Mouse (Mus musculus) intestine, embryonic 15.5 days (tissue): ENCODE measurements at regions not wholly inside any gene's neighbourhood (a gene's known extent, or its start where the extent isn't known, plus 50 kb on each side); places are given as distances from the start of the nearest gene placed in this dataset.

ENCODE experiments used
- ATAC-seq: fragments of 200-750 bp; cut with Nextera tagmentation; 2 replicates; pipeline ENCODE4 v1.8.0; 2017; ENCODE audit warnings: moderate TSS enrichment, moderate library complexity
- H3K27ac ChIP-seq: fragments of 300-500 bp; sonication (generic); 2 replicates; pipeline ENCODE4 v1.5.1; 2015; ENCODE audit warnings: mild to moderate bottlenecking, inconsistent platforms
- H3K27me3 ChIP-seq: fragments of 300-500 bp; sonication (generic); replicated peaks from 2 replicates; pipeline ENCODE4 v1.6.1; 2015; ENCODE audit warnings: inconsistent platforms
- H3K36me3 ChIP-seq: fragments of 300-500 bp; sonication (generic); 2 replicates; pipeline ENCODE4 v1.6.1; 2015; ENCODE audit warnings: inconsistent platforms
- H3K4me1 ChIP-seq: fragments of 300-500 bp; sonication (generic); replicated peaks from 2 replicates; pipeline ENCODE4 v1.6.1; 2015; ENCODE audit warnings: inconsistent platforms
- H3K4me2 ChIP-seq: fragments of 300-500 bp; sonication (generic); replicated peaks from 2 replicates; pipeline ENCODE4 v1.6.1; 2015; ENCODE audit warnings: mild to moderate bottlenecking, inconsistent platforms
- H3K4me3 ChIP-seq: fragments of 300-500 bp; sonication (generic); replicated peaks from 2 replicates; pipeline ENCODE4 v1.5.1; 2015; ENCODE audit warnings: inconsistent platforms
- H3K9ac ChIP-seq: fragments of 300-500 bp; sonication (generic); 2 replicates; pipeline ENCODE4 v1.6.1; 2015; ENCODE audit warnings: inconsistent platforms
- H3K9me3 ChIP-seq: fragments of 300-500 bp; sonication (generic); 2 replicates; pipeline ENCODE4 v1.6.1; 2016; ENCODE audit warnings: inconsistent platforms
- WGBS: fragments of 180-500 bp; shearing (Covaris S2); methylation state at CpG from one replicate; pipeline ENCODE4 v1.1.7; 2015; 5-methylcytosine and 5-hydroxymethylcytosine counted together

DNA sequence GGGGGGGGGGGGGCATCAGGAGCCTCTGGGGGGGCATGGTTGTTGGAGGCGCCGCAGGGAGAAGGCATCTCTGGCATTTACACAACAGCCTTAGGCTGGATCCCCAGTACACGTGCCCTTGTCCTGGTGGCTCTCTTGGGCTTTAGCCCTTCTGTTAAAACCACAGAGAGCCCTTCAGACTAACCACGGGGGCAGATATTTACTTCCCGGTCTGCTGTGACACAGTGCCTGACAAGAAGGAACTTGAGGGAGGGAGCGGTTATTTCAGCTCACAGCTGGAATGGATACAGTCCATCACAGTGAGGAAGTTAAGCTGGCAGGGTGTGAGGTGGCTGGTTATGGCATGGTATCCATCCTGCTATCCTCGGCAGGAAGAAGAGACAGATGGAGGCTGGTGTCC, 71.0 kb upstream of the Gm11733 start:
- H3K4me1 ChIP-seq, result peaks cover 27% of the 10 kb centered on the region
- ATAC-seq, result no peak
- H3K9ac ChIP-seq, result no peak overlapping the region
- no peak overlapping the region for H3K27ac ChIP-seq
- no peak overlapping the region for H3K4me3 ChIP-seq
- H3K4me2 ChIP-seq, result no peak overlapping the region
- H3K27me3 ChIP-seq, result peaks cover 33% of the 10 kb centered on the region
- 29% methylated on average over 7 of the region's 7 CpGs for WGBS
- H3K9me3 ChIP-seq, result no peaks in the 10 kb centered on the region
- no peaks in the 10 kb centered on the region for H3K36me3 ChIP-seq

DNA sequence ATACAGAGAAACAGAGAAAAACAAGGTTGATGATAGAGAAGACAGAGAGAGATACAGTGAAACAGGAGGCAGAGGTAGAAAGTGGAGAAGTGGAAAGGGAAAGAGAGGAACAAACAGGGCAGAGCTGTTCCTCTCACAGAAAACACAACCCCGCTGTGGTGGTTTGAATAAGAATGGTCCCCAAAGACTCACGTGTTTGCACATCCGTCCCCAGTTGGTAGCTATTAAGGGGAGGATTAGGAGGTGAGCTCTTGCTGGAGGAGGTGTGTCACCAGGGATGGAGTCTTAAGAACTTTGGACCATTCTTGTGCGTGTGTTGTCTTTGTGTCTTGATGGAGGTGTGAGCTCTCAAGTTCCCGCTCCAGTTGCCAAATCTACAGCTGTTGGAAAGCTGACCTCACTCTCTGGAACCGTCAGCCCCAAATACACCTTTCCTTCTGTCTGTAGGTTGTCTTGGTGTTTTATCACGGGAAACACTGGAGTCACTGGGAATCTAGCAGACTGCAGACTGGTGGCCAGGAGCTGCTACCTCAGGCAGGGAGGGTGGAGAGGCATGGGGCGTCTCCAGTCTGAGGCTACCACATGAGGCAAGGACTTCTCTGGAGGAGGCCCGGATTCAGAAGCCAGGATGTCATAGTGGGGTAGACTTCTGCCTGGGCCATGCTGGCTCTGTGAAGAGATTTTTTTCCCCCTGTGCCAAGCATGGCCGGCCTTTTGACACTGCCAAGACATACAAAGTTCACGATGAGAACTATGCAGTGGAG, 70.0 kb upstream of the Gm11733 start:
- Histone ChIP-seq H3K27me3 (peaks cover 24% of the 10 kb centered on the region), H3K36me3 (no peaks in the 10 kb centered on the region), H3K9me3 (no peaks in the 10 kb centered on the region), H3K27ac (no peak overlapping the region), H3K9ac (no peak overlapping the region), H3K4me1 (peaks cover 26% of the 10 kb centered on the region), H3K4me2 (peak overlapping the region; percentile 78; the same call in 1 of the 2 replicates), H3K4me3 (no peak overlapping the region)
- 28% methylated on average over 11 of the region's 11 CpGs for WGBS
- no peak for ATAC-seq

DNA sequence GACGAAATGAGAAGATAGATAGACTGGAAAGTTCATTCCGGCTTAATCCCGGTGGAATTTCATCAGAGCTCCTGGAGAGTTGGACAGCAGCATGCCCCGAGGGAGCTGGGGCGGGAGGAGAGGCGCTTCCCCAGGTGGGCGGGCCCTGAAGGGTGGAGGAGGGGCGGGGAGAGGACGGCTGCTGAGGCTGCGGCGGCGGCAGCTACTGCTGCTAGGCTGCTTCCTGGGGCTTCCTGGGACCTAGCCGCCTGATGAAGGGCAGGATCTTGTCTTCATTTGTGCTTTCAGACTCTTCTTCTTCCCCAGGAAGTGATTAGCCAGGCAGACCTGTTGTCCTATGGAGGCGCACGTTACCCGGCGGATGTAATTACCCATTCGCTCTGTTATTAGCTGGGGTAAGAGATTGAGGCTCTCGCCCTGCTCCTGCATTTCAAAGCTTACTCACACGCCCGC, 69.3 kb upstream of the Gm11733 start:
- ATAC-seq, result peak; percentile 72
- WGBS, result under 1% methylated on average over 21 of the region's 21 CpGs
- peak overlapping the region; percentile 33 for H3K4me3 ChIP-seq
- H3K27ac ChIP-seq, result no peak overlapping the region
- peaks cover 26% of the 10 kb centered on the region for H3K4me1 ChIP-seq
- H3K9ac ChIP-seq, result peak overlapping the region; percentile 17; the same call in 1 of the 2 replicates
- H3K27me3 ChIP-seq, result peaks cover 20% of the 10 kb centered on the region
- peak overlapping the region; percentile 78 for H3K4me2 ChIP-seq
- H3K9me3 ChIP-seq, result no peaks in the 10 kb centered on the region
- H3K36me3 ChIP-seq, result no peaks in the 10 kb centered on the region

DNA sequence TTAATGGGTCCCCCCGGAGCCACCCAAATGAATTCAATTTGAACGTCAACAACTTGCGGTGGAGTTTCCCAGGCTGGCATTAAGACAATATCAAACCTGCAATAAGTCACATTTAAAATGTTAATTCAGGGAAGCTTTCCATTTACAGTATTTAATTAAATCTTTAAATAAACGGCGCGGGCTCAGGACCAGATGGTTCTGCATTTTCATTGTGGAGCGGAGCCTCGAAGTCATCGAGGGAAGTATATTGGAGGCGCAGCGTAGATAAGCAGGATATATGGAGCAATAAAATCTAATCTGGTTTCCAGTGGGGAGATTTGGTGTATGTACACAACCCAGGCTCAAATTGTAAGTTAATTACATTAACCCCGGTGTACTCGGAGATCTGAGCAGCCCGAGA, 68.7 kb upstream of the Gm11733 start:
- H3K4me2 ChIP-seq, result peak overlapping the region; percentile 78
- no peak overlapping the region for H3K4me3 ChIP-seq
- no peak overlapping the region for H3K9ac ChIP-seq
- H3K4me1 ChIP-seq, result peaks cover 29% of the 10 kb centered on the region
- ATAC-seq, result 0 out of 2 replicates have a peak, but pooled peaks have one; percentile 32
- no peaks in the 10 kb centered on the region for H3K36me3 ChIP-seq
- no peak overlapping the region for H3K27ac ChIP-seq
- H3K9me3 ChIP-seq, result no peaks in the 10 kb centered on the region
- 1% methylated on average over 14 of the region's 14 CpGs for WGBS
- H3K27me3 ChIP-seq, result peaks cover 15% of the 10 kb centered on the region

DNA sequence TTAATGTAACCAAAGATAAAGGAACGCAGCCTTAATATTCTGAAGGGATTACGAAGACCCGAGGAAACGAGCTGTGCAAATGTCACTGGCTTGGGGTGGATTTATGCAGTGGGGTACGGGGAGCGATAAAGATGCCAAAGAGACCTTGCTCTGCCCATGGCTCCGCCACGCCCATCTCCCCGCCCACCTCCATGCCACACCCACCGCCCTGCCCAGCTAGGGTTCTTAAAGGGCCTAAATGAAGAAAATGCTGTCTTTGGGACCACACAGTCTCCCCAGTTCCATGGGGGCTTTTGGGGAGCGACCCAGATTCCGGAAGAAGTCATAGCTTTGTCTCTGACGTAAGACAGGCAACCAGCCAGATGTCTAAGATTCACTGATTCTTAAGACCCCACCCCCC, 68.2 kb upstream of the Gm11733 start:
- Histone ChIP-seq H3K9me3 (no peaks in the 10 kb centered on the region), H3K27ac (no peak overlapping the region), H3K4me1 (peaks cover 29% of the 10 kb centered on the region), H3K36me3 (no peaks in the 10 kb centered on the region), H3K4me2 (peak overlapping the region; percentile 78), H3K27me3 (peaks cover 15% of the 10 kb centered on the region), H3K4me3 (no peak overlapping the region), H3K9ac (no peak overlapping the region)
- ATAC-seq, result peak; percentile 46; the same call in 1 of the 2 replicates
- 7% methylated on average over 13 of the region's 13 CpGs for WGBS

DNA sequence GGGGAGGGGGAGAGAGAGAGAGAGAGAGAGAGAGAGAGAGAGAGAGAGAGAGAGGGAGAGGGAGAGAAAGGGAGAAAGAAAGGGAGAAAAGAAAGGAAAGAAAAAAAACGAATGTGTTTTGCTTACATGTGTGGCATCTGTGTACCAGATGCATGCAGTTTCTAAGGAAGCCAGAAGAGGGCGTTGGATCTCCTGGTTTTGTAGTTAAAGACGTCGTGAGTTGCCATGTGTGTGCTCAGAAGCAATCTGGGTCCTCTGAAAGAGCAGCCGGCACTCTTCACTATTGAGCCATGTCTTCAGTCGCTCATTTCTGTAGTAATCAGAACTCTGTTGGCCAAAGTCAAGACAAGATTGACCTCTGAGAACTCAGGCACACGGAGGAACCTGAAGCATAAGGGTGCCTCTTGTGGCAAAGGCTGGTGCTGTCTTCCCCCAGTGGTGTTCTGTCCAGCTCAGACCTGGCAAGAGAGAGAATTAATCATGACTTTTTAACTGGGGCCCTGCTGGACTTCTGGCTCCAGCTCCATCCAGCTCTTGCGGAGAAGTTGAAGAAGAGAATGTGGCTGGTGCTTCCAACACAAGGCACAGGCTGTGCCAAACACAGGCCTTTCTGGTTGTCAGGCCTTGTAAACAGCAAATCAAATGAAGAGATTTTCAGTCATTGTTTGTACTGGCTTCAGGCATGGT, 67.0 kb upstream of the Gm11733 start:
- no peak overlapping the region for H3K9ac ChIP-seq
- H3K27me3 ChIP-seq, result peaks cover 15% of the 10 kb centered on the region
- 64% methylated on average over 8 of the region's 8 CpGs for WGBS
- no peak overlapping the region for H3K4me3 ChIP-seq
- peaks cover 29% of the 10 kb centered on the region for H3K4me1 ChIP-seq
- H3K27ac ChIP-seq, result no peak overlapping the region
- ATAC-seq, result no peak
- H3K36me3 ChIP-seq, result no peaks in the 10 kb centered on the region
- no peak overlapping the region for H3K4me2 ChIP-seq
- H3K9me3 ChIP-seq, result no peaks in the 10 kb centered on the region

DNA sequence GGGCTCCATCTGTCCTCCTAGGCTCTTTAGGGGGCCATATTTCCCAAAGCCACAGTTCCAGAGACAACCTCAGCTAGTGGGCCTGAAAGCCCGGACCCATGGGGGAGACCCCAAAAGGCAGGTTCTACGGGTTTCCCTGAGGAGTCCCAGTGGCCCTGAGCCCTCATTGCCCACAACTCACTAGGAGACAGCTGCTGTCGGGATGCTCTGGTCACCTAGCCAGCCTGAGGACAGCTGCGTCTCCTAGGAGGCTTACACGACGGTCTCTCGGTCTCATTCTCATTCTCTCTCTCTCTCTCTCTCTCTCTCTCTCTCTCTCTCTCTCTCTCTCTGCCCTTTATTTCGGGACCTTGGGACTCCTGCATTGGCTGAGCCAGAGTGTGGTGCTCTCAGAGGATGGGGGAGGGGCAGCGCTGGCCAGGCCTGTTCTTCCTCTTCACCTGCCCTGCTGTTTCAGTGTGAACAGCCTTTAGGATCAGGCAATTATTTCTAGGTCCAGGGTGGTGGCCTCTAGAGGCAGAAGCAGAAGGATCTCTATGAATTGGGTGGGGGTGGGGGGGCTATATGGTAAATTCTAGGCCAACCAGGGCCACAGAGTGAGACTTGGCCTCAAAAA, 66.1 kb upstream of the Gm11733 start:
- Histone ChIP-seq H3K4me3 (no peak overlapping the region), H3K9ac (no peak overlapping the region), H3K4me2 (no peak overlapping the region), H3K27me3 (peaks cover 15% of the 10 kb centered on the region), H3K36me3 (no peaks in the 10 kb centered on the region), H3K4me1 (peaks cover 29% of the 10 kb centered on the region), H3K27ac (no peak overlapping the region), H3K9me3 (no peaks in the 10 kb centered on the region)
- 60% methylated on average over 9 of the region's 9 CpGs for WGBS
- no peak for ATAC-seq

DNA sequence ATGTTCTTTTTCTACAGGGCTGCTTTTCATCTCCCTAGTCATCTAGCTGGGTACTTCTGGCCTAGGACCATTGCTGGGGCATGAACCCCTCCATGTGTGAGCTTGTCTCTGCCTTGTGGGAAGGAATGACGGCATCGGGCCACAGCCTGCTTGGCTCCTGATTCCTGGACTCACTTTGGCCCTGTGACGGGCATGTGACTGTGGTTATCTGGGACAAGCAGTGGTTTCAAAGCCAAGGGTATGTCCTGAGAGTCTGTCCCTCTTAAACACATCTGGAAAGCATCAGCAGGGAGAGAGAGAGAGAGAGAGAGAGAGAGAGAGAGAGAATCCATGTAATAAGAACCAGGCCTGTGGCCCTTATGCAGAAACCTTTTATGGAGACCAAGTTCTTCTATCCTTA, 65.2 kb upstream of the Gm11733 start:
- WGBS, result 70% methylated on average over 3 of the region's 3 CpGs
- H3K9me3 ChIP-seq, result no peaks in the 10 kb centered on the region
- H3K36me3 ChIP-seq, result no peaks in the 10 kb centered on the region
- H3K4me2 ChIP-seq, result no peak overlapping the region
- H3K4me1 ChIP-seq, result peaks cover 29% of the 10 kb centered on the region
- no peak overlapping the region for H3K9ac ChIP-seq
- H3K27ac ChIP-seq, result no peak overlapping the region
- peaks cover 9% of the 10 kb centered on the region for H3K27me3 ChIP-seq
- H3K4me3 ChIP-seq, result no peak overlapping the region
- no peak for ATAC-seq

DNA sequence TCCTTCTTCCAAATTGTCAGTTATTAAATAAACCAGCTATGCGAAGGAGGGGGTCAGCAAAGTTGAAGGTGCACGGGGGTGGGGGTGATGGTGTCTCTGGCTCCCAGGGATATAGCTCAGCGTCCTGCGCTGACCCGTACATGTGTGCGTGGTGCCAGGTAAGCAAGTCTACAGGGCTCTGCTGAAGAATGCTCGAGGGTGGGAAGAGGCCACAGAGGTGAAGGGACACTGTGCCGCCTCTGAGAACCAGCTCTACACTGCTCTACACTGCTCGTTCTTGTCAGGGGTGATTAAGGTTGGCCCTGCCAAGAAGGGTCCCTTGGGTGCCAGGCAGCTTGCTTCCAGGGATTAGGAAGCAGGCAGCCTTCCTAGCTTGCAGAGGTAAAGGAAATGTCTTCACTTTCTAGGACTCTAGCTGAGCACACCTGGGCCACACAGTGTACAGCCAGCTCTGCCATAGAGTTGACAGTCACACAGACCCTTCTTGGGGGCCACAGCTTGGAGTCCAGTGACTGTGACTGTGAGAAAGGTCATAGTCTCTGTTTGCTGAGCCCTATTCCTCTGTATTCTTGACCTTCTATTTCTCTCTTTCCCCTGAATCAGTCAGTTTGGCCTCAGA, 64.7 kb upstream of the Gm11733 start:
- no peaks in the 10 kb centered on the region for H3K36me3 ChIP-seq

DNA sequence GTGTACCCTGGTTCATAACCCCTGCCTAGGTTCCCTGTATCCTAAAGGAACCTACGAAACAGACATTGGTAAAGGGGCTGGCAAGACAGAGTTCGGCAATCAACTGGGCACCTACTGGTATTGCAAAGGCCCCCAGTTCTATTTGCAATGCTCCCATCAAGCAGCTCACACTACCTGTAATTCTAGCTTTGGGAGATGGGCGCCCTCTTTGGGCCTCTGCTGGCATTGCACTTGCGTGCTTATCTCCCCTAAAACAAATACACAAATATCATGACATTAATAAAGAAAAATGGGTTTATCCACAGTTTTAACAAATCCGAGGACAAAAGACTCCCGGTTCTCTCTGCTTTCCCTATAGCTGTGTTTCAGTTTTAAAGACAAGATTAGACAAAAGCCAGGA, 61.5 kb upstream of the Gm11733 start:
- Histone ChIP-seq H3K9ac (no peak overlapping the region), H3K27me3 (no peaks in the 10 kb centered on the region), H3K4me3 (no peak overlapping the region), H3K36me3 (no peaks in the 10 kb centered on the region), H3K4me1 (peaks cover 16% of the 10 kb centered on the region), H3K9me3 (no peaks in the 10 kb centered on the region), H3K27ac (no peak overlapping the region), H3K4me2 (no peak overlapping the region)
- 84% methylated on average over 6 of the region's 6 CpGs for WGBS
- ATAC-seq, result no peak

More for the DNA sequence above, 64.7 kb upstream of the Gm11733 start:
- no peak overlapping the region for H3K4me3 ChIP-seq
- H3K9ac ChIP-seq, result no peak overlapping the region
- H3K27me3 ChIP-seq, result peaks cover 4% of the 10 kb centered on the region
- no peak for ATAC-seq
- H3K9me3 ChIP-seq, result no peaks in the 10 kb centered on the region
- H3K4me1 ChIP-seq, result peaks cover 25% of the 10 kb centered on the region
- no peak overlapping the region; the same call in 1 of the 2 replicates for H3K4me2 ChIP-seq
- 68% methylated on average over 9 of the region's 9 CpGs for WGBS
- H3K27ac ChIP-seq, result no peak overlapping the region

DNA sequence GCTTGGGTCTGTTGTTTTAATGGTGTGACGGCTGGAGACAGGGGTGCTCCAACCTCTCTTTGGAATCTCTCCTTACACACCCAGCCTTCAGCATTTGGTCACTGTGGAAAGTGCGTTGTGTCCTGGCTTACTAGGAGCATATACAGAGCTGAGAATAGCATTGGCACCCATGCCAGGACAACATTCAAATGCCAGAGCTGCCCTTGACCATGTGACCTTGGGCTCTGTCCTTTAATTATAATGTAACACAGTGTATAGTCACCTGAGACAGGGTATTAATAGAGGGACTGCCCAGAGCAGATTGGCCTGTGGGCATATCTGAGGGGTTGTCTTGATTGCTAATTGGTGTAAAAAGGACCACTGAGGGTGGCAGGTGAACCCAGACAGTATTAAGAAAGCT, 60.7 kb upstream of the Gm11733 start:
- Histone ChIP-seq H3K4me2 (no peak overlapping the region), H3K9me3 (no peaks in the 10 kb centered on the region), H3K9ac (no peak overlapping the region), H3K4me3 (no peak overlapping the region), H3K4me1 (peaks cover 16% of the 10 kb centered on the region), H3K27ac (no peak overlapping the region), H3K36me3 (no peaks in the 10 kb centered on the region), H3K27me3 (no peaks in the 10 kb centered on the region)
- no peak for ATAC-seq
- WGBS, result 88% methylated on average over 2 of the region's 2 CpGs

DNA sequence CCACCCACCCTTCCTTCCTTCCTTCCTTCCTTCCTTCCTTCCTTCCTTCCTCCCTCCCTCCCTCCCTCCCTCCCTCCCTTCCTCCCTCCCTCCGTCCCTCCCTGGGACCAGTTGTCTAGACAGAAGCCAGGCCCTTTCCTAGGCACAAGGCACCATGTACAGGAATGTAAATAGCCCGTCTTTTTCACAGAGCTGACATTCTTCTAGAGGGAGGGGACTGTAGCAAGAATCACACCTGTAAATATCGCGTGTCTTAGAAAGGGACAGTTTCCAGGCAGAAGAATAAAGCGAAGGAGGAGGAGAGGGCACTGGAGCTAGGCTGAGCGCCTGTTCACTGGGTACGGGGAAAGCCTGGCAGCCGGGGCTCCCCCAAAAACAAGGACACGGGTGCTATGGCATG, 58.7 kb upstream of the Gm11733 start:
- Histone ChIP-seq H3K27me3 (no peaks in the 10 kb centered on the region), H3K9me3 (no peaks in the 10 kb centered on the region), H3K4me2 (peak overlapping the region; percentile 1), H3K27ac (no peak overlapping the region), H3K9ac (no peak overlapping the region), H3K4me1 (0 out of 2 replicates have a peak, but pooled peaks cover 5% of the 10 kb centered on the region), H3K4me3 (no peak overlapping the region), H3K36me3 (no peaks in the 10 kb centered on the region)
- peak; percentile 48 for ATAC-seq
- WGBS, result 34% methylated on average over 8 of the region's 9 CpGs
